Mouse (Mus musculus): ENCODE results near the gene Dus4l. TPM values are rescaled to one million over a fixed set of nuclear protein-coding genes. Genes with fewer than 3 reads are reported as not detected.

Gene Dus4l
- polyA plus RNA-seq, 1 experiment from 2014 or later = 9.0 TPM

- no peak overlapping the region for H3K27ac ChIP-seq (ENCODE audit: low read length)
These were observed 46.5 kb downstream of the Dus4l start for GRCm38 (mm10) chr12:31608138-31608537.

GRCm38 (mm10) chr12:31604894-31605293 lies 49.7 kb downstream of the Dus4l start:
- ATAC-seq = no peak
- Histone ChIP-seq H3K9ac (replicated peaks; ENCODE audit: low read depth, low read length) (no peak overlapping the region), H3K36me3 (ENCODE audit: control insufficient read depth, insufficient read depth) (no peaks in the 10 kb centered on the region), H3K27me3 (replicated peaks; ENCODE audit: control insufficient read depth, insufficient read depth, low read length) (no peaks in the 10 kb centered on the region), H3K9me3 (ENCODE audit: control insufficient read depth, low read length) (no peaks in the 10 kb centered on the region), H3K4me3 (replicated peaks; ENCODE audit: low read length) (no peak overlapping the region), H3K4me1 (replicated peaks; ENCODE audit: control insufficient read depth, insufficient read depth, low read length) (no peaks in the 10 kb centered on the region), H3K4me2 (ENCODE audit: low read length) (no peak overlapping the region), H3K27ac (ENCODE audit: low read length) (no peak overlapping the region)
- WGBS = 70% methylated on average over 3 of the region's 3 CpGs

More at GRCm38 (mm10) chr12:31608138-31608537, 46.5 kb downstream of the Dus4l start:
- no peaks in the 10 kb centered on the region for H3K4me1 ChIP-seq (replicated peaks; ENCODE audit: control insufficient read depth, insufficient read depth, low read length)
- WGBS = 10% methylated on average over 3 of the region's 3 CpGs
- ATAC-seq = no peak
- H3K27me3 ChIP-seq (replicated peaks; ENCODE audit: control insufficient read depth, insufficient read depth, low read length) = no peaks in the 10 kb centered on the region
- no peaks in the 10 kb centered on the region for H3K9me3 ChIP-seq (ENCODE audit: control insufficient read depth, low read length)
- no peak overlapping the region for H3K9ac ChIP-seq (replicated peaks; ENCODE audit: low read depth, low read length)
- no peak overlapping the region for H3K4me2 ChIP-seq (ENCODE audit: low read length)
- H3K4me3 ChIP-seq (replicated peaks; ENCODE audit: low read length) = no peak overlapping the region
- H3K36me3 ChIP-seq (ENCODE audit: control insufficient read depth, insufficient read depth) = no peaks in the 10 kb centered on the region

- 76% methylated on average over 6 of the region's 6 CpGs for WGBS
- H3K36me3 ChIP-seq (ENCODE audit: control insufficient read depth, insufficient read depth) = no peaks in the 10 kb centered on the region
- H3K4me3 ChIP-seq (replicated peaks; ENCODE audit: low read length) = no peak overlapping the region
- no peaks in the 10 kb centered on the region for H3K27me3 ChIP-seq (replicated peaks; ENCODE audit: control insufficient read depth, insufficient read depth, low read length)
- H3K9me3 ChIP-seq (ENCODE audit: control insufficient read depth, low read length) = no peaks in the 10 kb centered on the region
- ATAC-seq = no peak
- no peak overlapping the region for H3K27ac ChIP-seq (ENCODE audit: low read length)
- no peak overlapping the region for H3K9ac ChIP-seq (replicated peaks; ENCODE audit: low read depth, low read length)
- H3K4me1 ChIP-seq (replicated peaks; ENCODE audit: control insufficient read depth, insufficient read depth, low read length) = no peaks in the 10 kb centered on the region
- H3K4me2 ChIP-seq (ENCODE audit: low read length) = no peak overlapping the region
These were observed 51.0 kb downstream of the Dus4l start for GRCm38 (mm10) chr12:31603586-31603985.

GRCm38 (mm10) chr12:31594296-31594695 lies 60.3 kb downstream of the Dus4l start:
- no peak for ATAC-seq
- no peaks in the 10 kb centered on the region for H3K4me1 ChIP-seq (replicated peaks; ENCODE audit: control insufficient read depth, insufficient read depth, low read length)
- no peaks in the 10 kb centered on the region for H3K27me3 ChIP-seq (replicated peaks; ENCODE audit: control insufficient read depth, insufficient read depth, low read length)
- no peak overlapping the region for H3K4me2 ChIP-seq (ENCODE audit: low read length)
- H3K9me3 ChIP-seq (ENCODE audit: control insufficient read depth, low read length) = no peaks in the 10 kb centered on the region
- H3K27ac ChIP-seq (ENCODE audit: low read length) = no peak overlapping the region
- 80% methylated on average over 3 of the region's 3 CpGs for WGBS
- no peaks in the 10 kb centered on the region for H3K36me3 ChIP-seq (ENCODE audit: control insufficient read depth, insufficient read depth)
- H3K9ac ChIP-seq (replicated peaks; ENCODE audit: low read depth, low read length) = no peak overlapping the region
- H3K4me3 ChIP-seq (replicated peaks; ENCODE audit: low read length) = no peak overlapping the region

GRCm38 (mm10) chr12:31592011-31592410 lies 62.6 kb downstream of the Dus4l start:
- WGBS = 17% methylated on average over 3 of the region's 3 CpGs

More at GRCm38 (mm10) chr12:31592011-31592410, 62.6 kb downstream of the Dus4l start:
- Histone ChIP-seq H3K27me3 (replicated peaks; ENCODE audit: control insufficient read depth, insufficient read depth, low read length) (no peaks in the 10 kb centered on the region), H3K9ac (replicated peaks; ENCODE audit: low read depth, low read length) (no peak overlapping the region), H3K4me3 (replicated peaks; ENCODE audit: low read length) (no peak overlapping the region), H3K4me2 (ENCODE audit: low read length) (no peak overlapping the region), H3K9me3 (ENCODE audit: control insufficient read depth, low read length) (no peaks in the 10 kb centered on the region), H3K36me3 (ENCODE audit: control insufficient read depth, insufficient read depth) (no peaks in the 10 kb centered on the region), H3K27ac (ENCODE audit: low read length) (no peak overlapping the region), H3K4me1 (replicated peaks; ENCODE audit: control insufficient read depth, insufficient read depth, low read length) (no peaks in the 10 kb centered on the region)
- no peak for ATAC-seq

Other genes starting within 250 kb of the Dus4l start
- gene Cbll1, start 155.2 kb downstream of the Dus4l start, polyA plus RNA-seq (2015; fragmentation: Nextera tagmentation; extraction: Ambion mirVana) = 15.9 and 16.0 TPM in 2 replicates
- 0.26 TPM in 1 of 2 replicates, not detected in the other for gene Slc26a4, start 94.9 kb downstream of the Dus4l start, polyA plus RNA-seq (2015; fragmentation: Nextera tagmentation; extraction: Ambion mirVana)
- gene Bcap29, start 20.2 kb downstream of the Dus4l start, polyA plus RNA-seq (2015; fragmentation: Nextera tagmentation; extraction: Ambion mirVana) = 29.8 and 30.7 TPM in 2 replicates
- 25.0 and 25.1 TPM in 2 replicates for gene Cog5, start within 50 bp of the Dus4l start, polyA plus RNA-seq (2015; fragmentation: Nextera tagmentation; extraction: Ambion mirVana)
- 12.2 and 12.8 TPM in 2 replicates for gene Gpr22, start 59.1 kb upstream of the Dus4l start, polyA plus RNA-seq (2015; fragmentation: Nextera tagmentation; extraction: Ambion mirVana)